Mouse (Mus musculus): ENCODE measurements around the gene Ldb3. TPM values are rescaled to one million over a fixed set of nuclear protein-coding genes. Genes with fewer than 3 reads are reported as not detected.

The Ldb3 gene
- polyA plus RNA-seq, 1 experiment from 2014 or later = 0.48 TPM

GRCm38 (mm10) chr14:34585358-34586105, 3.0 kb downstream of the Ldb3 start:
- DNase-seq (ENCODE audit: low spot score) = no peak
- Histone ChIP-seq H3K27ac (no peak overlapping the region), H3K4me1 (0 out of 2 replicates have a peak, but pooled peaks cover 6% of the 10 kb centered on the region), H3K27me3 (ENCODE audit: low read depth, poor library complexity, severe bottlenecking) (no peaks in the 10 kb centered on the region), H3K36me3 (no peaks in the 10 kb centered on the region), H3K9me3 (replicated peaks) (no peaks in the 10 kb centered on the region), H3K4me3 (no peak overlapping the region)
- WGBS = 84% methylated on average over 9 of the region's 9 CpGs

GRCm38 (mm10) chr14:34582740-34583427, 5.6 kb downstream of the Ldb3 start:
- Histone ChIP-seq H3K4me3 (no peak overlapping the region), H3K27me3 (ENCODE audit: low read depth, poor library complexity, severe bottlenecking) (no peaks in the 10 kb centered on the region), H3K9me3 (replicated peaks) (no peaks in the 10 kb centered on the region), H3K4me1 (no peaks in the 10 kb centered on the region), H3K27ac (no peak overlapping the region), H3K36me3 (no peaks in the 10 kb centered on the region)
- no peak for DNase-seq (ENCODE audit: low spot score)
- 76% methylated on average over 3 of the region's 3 CpGs for WGBS

- H3K27me3 ChIP-seq (ENCODE audit: low read depth, poor library complexity, severe bottlenecking) = no peaks in the 10 kb centered on the region
- no peak overlapping the region for H3K27ac ChIP-seq
- WGBS = 90% methylated on average over 4 of the region's 4 CpGs
- H3K9me3 ChIP-seq (replicated peaks) = no peaks in the 10 kb centered on the region
- no peak for DNase-seq (ENCODE audit: low spot score)
- H3K36me3 ChIP-seq = no peaks in the 10 kb centered on the region
- H3K4me1 ChIP-seq = peaks cover 4% of the 10 kb centered on the region
- H3K4me3 ChIP-seq = no peak overlapping the region
Observed at GRCm38 (mm10) chr14:34576858-34577257, 11.6 kb downstream of the Ldb3 start.

GRCm38 (mm10) chr14:34574068-34574467, 14.4 kb downstream of the Ldb3 start:
- Histone ChIP-seq H3K27me3 (ENCODE audit: low read depth, poor library complexity, severe bottlenecking) (peaks cover 11% of the 10 kb centered on the region; the same call in 1 of the 2 replicates), H3K36me3 (no peaks in the 10 kb centered on the region), H3K4me3 (no peak overlapping the region), H3K4me1 (peaks cover 15% of the 10 kb centered on the region), H3K9me3 (replicated peaks) (no peaks in the 10 kb centered on the region), H3K27ac (no peak overlapping the region)
- 36% methylated on average over 2 of the region's 2 CpGs for WGBS
- DNase-seq (ENCODE audit: low spot score) = no peak

- H3K4me1 ChIP-seq = peaks cover 22% of the 10 kb centered on the region
- 73% methylated on average over 9 of the region's 9 CpGs for WGBS
- no peaks in the 10 kb centered on the region for H3K9me3 ChIP-seq (replicated peaks)
- no peak for DNase-seq (ENCODE audit: low spot score)
- no peak overlapping the region for H3K27ac ChIP-seq
- H3K27me3 ChIP-seq (ENCODE audit: low read depth, poor library complexity, severe bottlenecking) = peaks cover 17% of the 10 kb centered on the region
- no peak overlapping the region for H3K4me3 ChIP-seq
- H3K36me3 ChIP-seq = no peaks in the 10 kb centered on the region
Observed at GRCm38 (mm10) chr14:34573348-34573913, 15.1 kb downstream of the Ldb3 start.

GRCm38 (mm10) chr14:34571610-34572387, 16.7 kb downstream of the Ldb3 start:
- Histone ChIP-seq H3K4me1 (peaks cover 33% of the 10 kb centered on the region), H3K9me3 (replicated peaks) (no peaks in the 10 kb centered on the region), H3K36me3 (no peaks in the 10 kb centered on the region), H3K27ac (no peak overlapping the region), H3K4me3 (no peak overlapping the region), H3K27me3 (ENCODE audit: low read depth, poor library complexity, severe bottlenecking) (peaks cover 23% of the 10 kb centered on the region)
- no peak for DNase-seq (ENCODE audit: low spot score)
- 89% methylated on average over 17 of the region's 17 CpGs for WGBS

- WGBS = 90% methylated on average over 4 of the region's 4 CpGs
Observed at GRCm38 (mm10) chr14:34570903-34571302, 17.6 kb downstream of the Ldb3 start.

GRCm38 (mm10) chr14:34570294-34570693, 18.2 kb downstream of the Ldb3 start:
- Histone ChIP-seq H3K4me1 (peaks cover 33% of the 10 kb centered on the region), H3K4me3 (no peak overlapping the region), H3K9me3 (replicated peaks) (no peaks in the 10 kb centered on the region), H3K36me3 (no peaks in the 10 kb centered on the region), H3K27me3 (ENCODE audit: low read depth, poor library complexity, severe bottlenecking) (peaks cover 23% of the 10 kb centered on the region), H3K27ac (no peak overlapping the region)
- peak; percentile 91 for DNase-seq (ENCODE audit: low spot score)
- 1% methylated on average over 6 of the region's 6 CpGs for WGBS

More at GRCm38 (mm10) chr14:34570903-34571302, 17.6 kb downstream of the Ldb3 start:
- no peak for DNase-seq (ENCODE audit: low spot score)
- Histone ChIP-seq H3K27me3 (ENCODE audit: low read depth, poor library complexity, severe bottlenecking) (peaks cover 23% of the 10 kb centered on the region), H3K4me3 (no peak overlapping the region), H3K36me3 (no peaks in the 10 kb centered on the region), H3K27ac (no peak overlapping the region), H3K4me1 (peaks cover 33% of the 10 kb centered on the region), H3K9me3 (replicated peaks) (no peaks in the 10 kb centered on the region)

- H3K4me3 ChIP-seq = peak overlapping the region; percentile 40
- peaks cover 37% of the 10 kb centered on the region for H3K4me1 ChIP-seq
- H3K9me3 ChIP-seq (replicated peaks) = no peaks in the 10 kb centered on the region
- peaks cover 23% of the 10 kb centered on the region for H3K27me3 ChIP-seq (ENCODE audit: low read depth, poor library complexity, severe bottlenecking)
- 37% methylated on average over 27 of the region's 27 CpGs for WGBS
- H3K27ac ChIP-seq = 0 out of 2 replicates have a peak overlapping the region, but pooled peaks have one; percentile 12
- DNase-seq (ENCODE audit: low spot score) = peak; percentile 41
- no peaks in the 10 kb centered on the region for H3K36me3 ChIP-seq
Observed at GRCm38 (mm10) chr14:34569534-34570194, 18.8 kb downstream of the Ldb3 start.

- no peaks in the 10 kb centered on the region for H3K36me3 ChIP-seq
- no peak for DNase-seq (ENCODE audit: low spot score)
- peaks cover 23% of the 10 kb centered on the region for H3K27me3 ChIP-seq (ENCODE audit: low read depth, poor library complexity, severe bottlenecking)
- no peak overlapping the region for H3K27ac ChIP-seq
- H3K9me3 ChIP-seq (replicated peaks) = no peaks in the 10 kb centered on the region
- WGBS = 84% methylated on average over 4 of the region's 4 CpGs
- peaks cover 37% of the 10 kb centered on the region for H3K4me1 ChIP-seq
- no peak overlapping the region for H3K4me3 ChIP-seq
Observed at GRCm38 (mm10) chr14:34568626-34569025, 19.9 kb downstream of the Ldb3 start.

GRCm38 (mm10) chr14:34567697-34568096, 20.8 kb downstream of the Ldb3 start:
- peaks cover 34% of the 10 kb centered on the region for H3K4me1 ChIP-seq
- H3K4me3 ChIP-seq = no peak overlapping the region
- peaks cover 23% of the 10 kb centered on the region for H3K27me3 ChIP-seq (ENCODE audit: low read depth, poor library complexity, severe bottlenecking)
- peak overlapping the region; percentile 42 for H3K27ac ChIP-seq
- DNase-seq (ENCODE audit: low spot score) = no peak
- no peaks in the 10 kb centered on the region for H3K36me3 ChIP-seq
- WGBS = 67% methylated on average over 5 of the region's 5 CpGs
- no peaks in the 10 kb centered on the region for H3K9me3 ChIP-seq (replicated peaks)

- Histone ChIP-seq H3K36me3 (no peaks in the 10 kb centered on the region), H3K27ac (no peak overlapping the region), H3K4me3 (no peak overlapping the region), H3K4me1 (peaks cover 44% of the 10 kb centered on the region), H3K27me3 (ENCODE audit: low read depth, poor library complexity, severe bottlenecking) (peaks cover 21% of the 10 kb centered on the region), H3K9me3 (replicated peaks) (no peaks in the 10 kb centered on the region)
- WGBS = 92% methylated on average over 7 of the region's 7 CpGs
- DNase-seq (ENCODE audit: low spot score) = no peak
Observed at GRCm38 (mm10) chr14:34566530-34566929, 22.0 kb downstream of the Ldb3 start.
